Mouse (Mus musculus) retina, embryonic 14.5 days (tissue): ENCODE data around the gene Ehbp1.
A peak's percentile ranks its signal among the peaks of the same experiment; 100 is the strongest.

Experiments used
- DNase-seq: peaks from one replicate; pipeline ENCODE4 v3.0.0-alpha.2; 2015; ENCODE audit warnings: low spot score

Gene Ehbp1

GRCm38 (mm10) chr11:22342242-22343207 lies at the start of gene Ehbp1:
Gene Ehbp1, minus strand, starts transcription at chr11:22342292.
- no peak for DNase-seq

- DNase-seq: no peak
These were observed 45.5 kb upstream of the Ehbp1 start for GRCm38 (mm10) chr11:22387472-22388098.

GRCm38 (mm10) chr11:22383532-22383931 lies 41.4 kb upstream of the Ehbp1 start:
- DNase-seq: no peak

- DNase-seq: no peak
These were observed 32.7 kb upstream of the Ehbp1 start for GRCm38 (mm10) chr11:22374811-22375210.

DNA sequence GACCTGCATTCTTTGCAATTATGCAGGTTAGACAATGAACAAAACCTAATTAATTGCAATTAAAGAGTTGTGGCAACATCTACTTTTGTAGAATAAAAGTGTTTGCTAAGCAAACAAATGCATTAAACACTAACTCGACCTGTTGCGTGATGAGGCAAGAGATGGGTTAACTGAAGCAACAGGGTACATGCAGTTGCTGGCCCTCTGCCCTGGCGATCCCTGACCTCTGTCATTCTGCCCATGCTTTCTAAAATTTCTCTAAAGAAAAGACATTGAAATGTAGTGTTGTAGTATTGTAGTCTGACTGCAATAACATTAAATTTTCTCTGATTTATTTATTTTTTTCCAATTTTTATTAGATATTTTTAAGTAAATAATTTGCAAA lies 31.2 kb upstream of the Ehbp1 start:
- no peak for DNase-seq

DNA sequence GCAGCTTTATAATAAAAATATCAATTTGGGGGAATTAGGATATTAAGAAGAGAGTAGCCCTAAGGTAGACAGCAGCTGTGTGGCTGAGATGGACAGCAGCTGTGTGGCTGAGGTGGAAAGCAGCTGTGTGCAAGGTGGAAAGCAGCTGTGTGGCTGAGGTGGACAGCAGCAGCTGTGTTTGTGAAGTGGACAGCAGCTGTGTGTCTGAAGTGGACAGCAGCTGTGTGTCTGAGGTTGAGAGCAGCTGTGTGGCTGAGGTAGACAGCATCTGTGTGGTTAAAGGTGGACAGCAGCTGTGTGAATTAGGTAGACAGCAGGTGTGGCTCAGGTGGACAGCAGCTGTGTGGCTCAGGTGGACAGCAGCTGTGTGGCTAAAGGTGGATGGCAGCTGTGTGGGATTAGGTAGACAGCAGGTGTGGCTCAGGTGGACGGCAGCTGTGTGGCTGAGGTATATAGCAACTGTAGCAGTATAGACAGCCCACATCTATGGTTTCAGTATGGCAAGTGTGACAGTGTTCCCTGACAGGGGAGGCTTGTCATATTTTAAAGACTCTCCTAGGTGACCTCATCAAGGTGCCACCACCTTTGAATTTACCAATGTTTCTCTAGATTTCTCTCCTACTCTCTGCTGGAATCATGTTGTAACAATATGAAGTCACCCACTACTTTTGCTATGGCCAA lies 30.7 kb upstream of the Ehbp1 start:
- DNase-seq: no peak

DNA sequence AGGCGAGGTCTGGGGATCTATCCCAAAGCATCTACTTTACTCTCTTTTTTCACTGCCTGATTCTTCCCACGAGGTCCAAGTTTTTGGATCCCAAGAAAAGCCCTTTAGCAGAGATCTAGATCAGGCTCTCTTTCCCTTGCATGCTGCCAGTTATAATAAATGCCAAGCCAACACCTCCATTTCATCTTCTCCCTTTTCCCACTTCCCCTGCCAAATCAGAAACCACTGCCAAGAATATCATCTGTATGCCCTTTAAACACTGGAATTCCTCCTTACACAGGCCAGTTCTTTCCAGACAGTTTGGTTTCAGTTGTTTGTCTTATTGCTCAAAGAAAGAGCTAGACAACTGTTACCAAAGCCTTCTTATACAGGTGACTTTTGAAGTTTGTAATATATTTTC lies 27.7 kb upstream of the Ehbp1 start:
- DNase-seq: no peak

GRCm38 (mm10) chr11:22368621-22369020 lies 26.5 kb upstream of the Ehbp1 start:
- no peak for DNase-seq

DNA sequence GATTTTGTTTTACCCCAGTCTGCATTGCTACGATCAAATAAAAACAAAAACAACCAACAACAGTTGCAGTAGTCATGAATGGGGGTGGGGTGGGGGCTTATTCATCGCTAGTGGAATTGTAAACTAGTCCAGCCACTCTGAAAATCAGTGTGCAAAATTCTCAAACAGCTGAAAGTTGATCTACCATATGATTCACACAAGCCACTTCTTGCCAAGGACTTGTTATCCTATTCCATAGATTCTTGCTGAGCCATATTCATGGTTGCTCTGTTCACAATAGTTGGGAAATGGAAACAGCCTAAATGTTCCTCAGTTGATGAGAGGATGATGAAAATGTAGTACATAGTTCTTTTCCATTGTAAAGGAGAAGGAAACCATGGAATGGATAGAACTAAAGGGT lies 24.4 kb upstream of the Ehbp1 start:
- DNase-seq: no peak

DNA sequence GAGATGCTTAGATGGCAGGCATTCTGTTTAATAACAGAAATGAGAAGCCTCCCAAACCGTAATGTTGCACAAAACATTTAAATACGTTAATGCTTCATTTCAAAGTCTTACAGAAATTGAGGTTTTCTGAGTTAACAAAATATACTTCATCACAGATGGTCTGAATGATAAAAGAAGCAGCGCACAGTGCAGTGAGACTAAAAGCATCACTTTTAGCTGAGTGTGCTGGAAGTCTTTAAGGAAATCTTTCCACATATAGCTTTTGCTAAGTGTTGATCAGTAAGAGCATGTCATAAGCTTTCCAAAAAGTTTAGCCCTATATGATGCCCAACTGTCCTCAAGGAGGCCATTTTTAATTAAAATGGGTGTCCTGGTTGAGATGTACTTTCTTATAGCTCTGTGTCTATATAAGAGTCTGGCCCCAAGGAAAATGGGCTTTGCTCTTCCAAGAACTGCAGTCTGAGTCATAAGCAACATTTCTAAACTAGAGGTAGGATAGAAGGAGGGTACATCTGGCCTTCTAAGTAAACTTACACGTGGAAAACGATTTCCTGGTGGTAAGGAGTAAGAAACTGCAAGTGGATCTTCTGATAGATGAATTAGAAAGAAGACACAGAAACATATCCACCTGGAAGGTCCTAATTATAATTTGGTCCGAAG lies 12.0 kb upstream of the Ehbp1 start:
- DNase-seq: no peak

- DNase-seq: no peak
These were observed 7.9 kb upstream of the Ehbp1 start for GRCm38 (mm10) chr11:22349945-22350344.

DNA sequence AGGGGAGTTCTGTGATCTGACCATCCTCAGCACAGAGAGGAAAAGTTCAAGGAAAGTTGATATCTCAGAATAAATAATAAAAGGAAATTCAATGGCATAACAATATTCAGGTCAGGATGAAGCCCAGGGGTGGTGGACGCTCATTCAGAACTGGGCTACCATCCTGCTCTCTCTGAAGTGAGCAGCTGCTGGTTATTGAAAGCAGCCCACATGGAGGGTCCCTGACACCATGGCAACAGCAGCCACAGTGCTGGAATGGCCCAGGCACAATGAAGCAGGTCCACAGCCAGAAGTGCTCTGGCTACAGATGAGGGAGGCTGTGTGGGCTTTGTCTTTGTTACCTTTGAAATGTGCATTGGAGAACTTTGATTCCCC lies 6.4 kb upstream of the Ehbp1 start:
- peak; percentile 54 for DNase-seq

GRCm38 (mm10) chr11:22347651-22348535 lies 5.8 kb upstream of the Ehbp1 start:
- peak; percentile 12 for DNase-seq

- peak; percentile 38 for DNase-seq
These were observed 14.7 kb downstream of the Ehbp1 start for GRCm38 (mm10) chr11:22327302-22327910.

DNA sequence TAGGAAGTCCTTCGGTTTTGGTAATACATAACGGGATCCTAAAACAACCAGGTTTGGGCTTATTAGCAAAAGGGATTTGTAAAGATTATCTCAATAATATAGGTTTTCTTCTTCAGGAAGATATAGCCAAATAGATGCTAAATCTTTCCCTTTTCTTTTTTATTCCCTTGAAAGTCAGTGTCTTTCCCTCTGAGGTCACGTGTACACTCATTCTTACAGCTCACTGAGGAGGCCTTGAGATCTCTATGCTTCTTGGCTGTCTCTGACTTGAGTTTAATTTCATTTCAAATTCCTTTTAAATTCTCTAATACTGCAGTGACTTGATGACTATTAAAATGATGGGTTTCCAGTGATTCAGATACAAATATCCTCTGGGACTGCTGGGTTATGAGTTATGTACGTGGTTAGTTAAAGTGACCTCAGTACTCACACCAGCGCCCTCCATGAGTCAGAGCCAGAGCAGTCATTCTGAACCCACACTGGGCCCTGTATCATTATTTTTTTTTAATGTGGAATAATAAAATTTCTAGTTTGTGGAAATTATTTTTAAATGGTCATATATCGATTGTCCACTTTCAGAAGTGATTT lies 24.2 kb downstream of the Ehbp1 start:
- DNase-seq: no peak

GRCm38 (mm10) chr11:22315801-22316200 lies 26.3 kb downstream of the Ehbp1 start:
- DNase-seq: no peak

DNA sequence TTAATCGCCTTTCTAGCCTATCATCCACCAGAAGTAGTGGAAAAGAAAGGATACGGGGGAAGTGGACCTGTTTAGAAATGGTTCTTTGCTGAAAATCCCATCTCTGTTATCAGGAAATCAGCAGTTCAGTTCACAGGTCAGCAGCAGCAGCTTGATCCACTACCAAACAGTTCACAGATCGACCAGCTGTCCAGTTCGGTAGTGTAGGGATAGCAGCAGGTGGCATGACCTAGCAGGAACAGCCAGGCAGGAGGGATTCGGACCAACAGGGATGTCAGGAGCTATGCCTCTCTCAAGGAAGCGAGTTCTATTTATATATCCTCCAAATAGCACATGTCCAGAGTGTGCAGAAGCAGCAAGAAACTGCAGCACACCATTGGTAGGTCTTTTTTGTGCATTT lies 40.9 kb downstream of the Ehbp1 start:
- no peak for DNase-seq

- DNase-seq: no peak
These were observed 52.9 kb downstream of the Ehbp1 start for GRCm38 (mm10) chr11:22289164-22289563.

DNA sequence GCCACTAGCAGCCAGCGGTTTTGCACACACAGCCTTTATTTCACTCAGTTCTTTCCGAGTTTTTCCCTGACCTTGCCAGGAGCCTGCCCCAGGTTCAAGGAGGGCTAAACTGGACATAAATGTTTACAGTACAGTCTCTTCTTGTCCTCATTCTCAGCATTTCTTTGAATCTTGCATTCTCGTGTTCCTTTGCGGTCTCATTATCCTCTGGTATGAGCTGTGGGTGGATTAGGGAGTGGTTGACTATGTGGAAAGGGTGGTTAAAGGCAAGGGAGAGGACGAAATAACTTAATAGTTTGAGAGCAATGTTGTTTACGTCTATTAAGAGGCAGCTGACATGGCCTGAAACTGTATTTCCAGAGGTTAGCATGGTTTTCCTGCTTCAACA lies 54.6 kb downstream of the Ehbp1 start:
- DNase-seq: no peak

DNA sequence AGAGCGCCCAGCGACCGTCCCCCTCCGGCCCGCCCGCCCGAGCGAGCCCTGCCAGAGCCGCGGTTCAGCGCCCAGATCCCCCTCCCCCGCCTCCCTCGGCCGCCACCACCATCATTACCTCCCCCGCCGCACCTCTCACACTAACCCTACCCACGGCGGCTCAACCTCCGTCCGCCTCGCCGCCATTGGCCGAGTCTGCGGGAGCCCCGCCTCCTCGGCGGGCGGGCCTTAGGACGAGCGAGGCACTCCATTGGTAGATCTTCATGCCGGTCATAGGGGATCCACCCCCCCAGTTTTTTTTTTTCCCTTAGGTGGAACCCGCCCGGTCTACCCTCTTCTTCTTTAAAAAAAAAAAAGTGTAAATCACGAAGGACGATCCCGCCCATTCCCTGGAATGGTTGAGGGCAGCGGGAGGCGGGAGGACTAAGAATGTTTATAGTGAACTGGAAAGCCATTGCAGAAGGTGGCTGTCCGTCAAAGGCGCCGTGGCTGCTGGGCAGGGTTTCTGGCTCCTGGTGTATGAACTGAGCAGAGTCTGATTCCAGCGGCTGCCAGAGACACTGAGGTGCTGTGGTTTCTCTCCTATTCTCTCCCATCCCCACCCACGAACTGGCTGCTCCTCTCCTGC lies 55.1 kb downstream of the Ehbp1 start:
- peak; percentile 97 for DNase-seq
